Mouse (Mus musculus) skeletal muscle tissue, adult 2 months (tissue): ENCODE data around the gene Col18a1.

Experiments
- DNase-seq: peaks from one replicate; pipeline ENCODE4 v3.0.0-alpha.2; 2012; ENCODE audit warnings: low read depth, low spot score

Gene Col18a1

GRCm38 (mm10) chr10:77016499-77016898, 149.8 kb downstream of the Col18a1 start:
- no peak for DNase-seq

DNA sequence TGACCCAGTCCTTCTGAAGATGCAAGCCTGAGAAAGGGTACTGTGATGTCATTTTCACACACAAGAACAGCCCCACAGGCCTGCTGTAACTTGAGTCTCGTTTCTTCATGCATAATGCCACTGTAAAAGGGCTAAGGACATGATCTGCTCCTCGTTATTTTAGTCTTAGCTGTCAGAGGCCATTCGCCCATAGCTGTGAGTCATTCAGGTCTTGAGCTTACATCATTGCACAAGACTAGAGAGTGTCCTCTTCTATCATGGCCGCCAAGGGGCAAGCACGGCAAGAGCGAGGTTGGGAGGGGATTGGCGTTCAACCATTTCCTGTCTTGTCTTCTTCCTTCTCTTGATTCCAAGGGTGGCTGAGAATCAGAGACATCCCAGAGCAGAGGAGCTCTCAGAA, 150.3 kb downstream of the Col18a1 start:
- DNase-seq = no peak

DNA sequence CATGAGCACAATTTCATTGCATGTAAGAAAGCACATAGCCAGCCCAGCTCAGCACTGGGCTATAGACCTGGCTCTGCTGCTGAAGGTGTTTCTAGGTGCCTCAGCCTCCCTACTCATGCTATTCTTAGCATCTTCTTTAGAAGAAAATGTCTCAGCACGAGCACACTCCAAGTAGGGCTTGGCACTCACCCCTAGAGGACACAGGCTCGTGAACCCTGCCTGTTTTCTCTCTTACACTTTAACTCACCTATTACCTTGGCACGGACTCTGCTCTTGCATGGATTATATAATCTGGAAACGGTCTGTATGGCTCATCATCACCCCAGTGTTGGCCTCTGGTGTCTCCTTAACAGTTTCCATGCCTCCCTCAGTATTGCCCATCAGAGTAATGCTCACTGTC, 154.7 kb downstream of the Col18a1 start:
- no peak for DNase-seq

DNA sequence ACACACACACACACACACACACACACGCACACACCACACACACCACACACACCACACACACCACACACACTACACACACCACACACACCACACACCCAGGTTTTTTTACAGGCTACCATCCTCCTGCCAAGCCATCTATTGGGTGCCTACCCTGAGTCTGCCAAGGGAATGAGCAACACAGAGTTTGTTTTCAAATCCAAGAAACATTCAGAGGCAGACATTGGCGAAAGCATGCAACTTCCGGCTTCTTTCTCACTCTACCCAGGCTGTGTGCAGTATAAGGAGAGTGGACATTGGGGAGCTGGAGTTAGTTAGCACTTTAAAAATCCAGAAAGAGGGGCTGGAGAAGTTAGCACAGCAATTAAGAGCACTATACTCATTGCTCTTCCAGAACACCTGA, 157.7 kb downstream of the Col18a1 start:
- no peak for DNase-seq

- no peak for DNase-seq
Measured at GRCm38 (mm10) chr10:77008109-77008561, 158.2 kb downstream of the Col18a1 start.

GRCm38 (mm10) chr10:77007433-77008108, 158.8 kb downstream of the Col18a1 start:
- no peak for DNase-seq

DNA sequence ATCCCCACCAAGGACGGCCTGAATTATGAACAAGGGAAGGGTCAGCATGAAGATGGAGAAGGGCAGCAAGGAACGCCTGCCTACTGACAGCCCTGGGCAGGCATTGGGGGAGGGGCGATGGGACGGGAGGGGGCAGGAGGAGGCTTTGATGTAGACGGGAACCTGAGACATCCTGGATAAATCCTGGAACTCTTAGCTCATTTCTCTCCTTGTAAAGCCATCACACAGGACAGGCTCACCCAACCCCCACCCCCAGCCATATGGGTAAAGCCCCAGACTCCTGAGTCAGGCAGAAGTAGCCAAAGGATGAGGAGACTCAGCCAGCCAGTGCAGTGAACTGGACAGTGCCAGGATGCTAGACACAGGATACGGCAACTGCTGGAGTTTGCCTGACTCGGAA, 161.4 kb downstream of the Col18a1 start:
- DNase-seq = no peak
